Mouse (Mus musculus) urinary bladder, postnatal 36 days (tissue): ENCODE results near the gene Dst.
A peak's percentile ranks its signal among the peaks of the same experiment; 100 is the strongest.

ENCODE experiments used
- DNase-seq, 2 experiments: peaks; one replicate each; pipeline ENCODE4 v3.0.0; 2022; ENCODE audit warnings: low spot score in 2 of 2, mixed read lengths in 1 of 2

Gene Dst

DNA sequence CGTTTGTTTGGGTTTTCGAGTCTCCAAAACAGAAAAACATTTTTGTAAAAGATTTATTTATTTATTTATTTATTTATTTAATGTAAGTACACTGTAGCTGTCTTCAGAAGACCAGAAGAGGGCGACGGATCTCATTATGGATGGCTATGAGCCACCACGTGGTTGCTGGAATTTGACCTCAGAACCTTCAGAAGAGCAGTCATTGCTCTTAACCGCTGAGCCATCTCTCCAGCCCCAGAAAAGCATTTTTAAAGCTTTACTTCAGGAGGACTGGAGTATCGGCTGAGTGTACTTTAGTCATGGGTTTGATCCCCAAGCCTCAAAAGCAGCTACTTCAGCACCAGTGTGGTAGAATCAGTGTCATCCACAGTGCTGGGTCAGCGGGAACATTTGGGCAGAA, 266.9 kb downstream of the Dst start:
- DNase-seq, result no peak

DNA sequence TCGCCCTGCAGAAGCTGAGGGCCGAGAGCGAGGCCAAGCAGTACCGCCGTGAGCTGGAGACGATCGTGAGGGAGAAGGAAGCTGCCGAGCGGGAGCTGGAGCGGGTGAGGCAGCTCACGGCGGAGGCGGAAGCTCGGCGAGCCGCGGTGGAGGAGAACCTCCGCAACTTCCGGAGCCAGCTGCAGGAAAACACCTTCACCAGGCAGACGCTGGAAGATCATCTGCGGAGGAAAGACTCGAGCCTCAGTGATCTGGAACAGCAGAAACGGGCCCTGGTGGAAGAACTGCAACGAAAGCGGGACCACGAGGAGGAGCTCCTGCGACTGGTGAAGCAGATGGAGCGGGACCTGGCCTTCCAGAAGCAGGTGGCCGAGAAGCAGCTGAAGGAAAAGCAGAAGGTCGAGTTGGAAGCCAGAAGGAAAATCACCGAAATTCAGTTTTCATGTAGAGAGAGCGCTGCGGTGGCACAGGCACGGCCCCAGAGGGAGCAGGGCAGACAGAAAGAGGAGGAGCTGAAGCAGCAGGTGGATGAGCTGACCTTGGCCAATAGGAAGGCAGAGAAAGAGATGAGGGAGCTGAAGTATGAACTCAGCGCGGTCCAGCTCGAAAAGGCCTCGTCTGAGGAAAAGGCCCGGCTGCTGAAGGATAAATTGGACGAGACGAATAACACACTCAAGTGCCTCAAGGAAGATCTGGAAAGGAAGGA, 270.1 kb downstream of the Dst start:
- no peak for DNase-seq

DNA sequence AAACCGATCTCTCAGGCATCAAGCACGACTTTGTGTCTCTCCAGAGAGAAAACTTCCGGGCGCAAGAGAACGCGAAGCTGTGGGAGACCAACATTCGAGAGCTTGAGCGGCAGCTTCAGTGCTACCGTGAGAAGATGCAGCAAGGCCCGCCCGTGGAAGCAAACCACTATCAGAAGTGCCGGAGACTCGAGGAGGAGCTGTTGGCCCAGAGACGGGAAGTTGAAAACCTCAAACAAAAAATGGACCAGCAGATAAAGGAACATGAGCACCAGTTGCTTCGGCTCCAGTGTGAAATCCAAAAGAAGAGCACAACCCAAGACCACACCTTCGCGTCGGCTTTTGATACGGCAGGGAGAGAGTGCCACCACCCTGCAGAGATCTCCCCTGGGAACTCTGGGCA, 271.7 kb downstream of the Dst start:
- no peak for DNase-seq

DNA sequence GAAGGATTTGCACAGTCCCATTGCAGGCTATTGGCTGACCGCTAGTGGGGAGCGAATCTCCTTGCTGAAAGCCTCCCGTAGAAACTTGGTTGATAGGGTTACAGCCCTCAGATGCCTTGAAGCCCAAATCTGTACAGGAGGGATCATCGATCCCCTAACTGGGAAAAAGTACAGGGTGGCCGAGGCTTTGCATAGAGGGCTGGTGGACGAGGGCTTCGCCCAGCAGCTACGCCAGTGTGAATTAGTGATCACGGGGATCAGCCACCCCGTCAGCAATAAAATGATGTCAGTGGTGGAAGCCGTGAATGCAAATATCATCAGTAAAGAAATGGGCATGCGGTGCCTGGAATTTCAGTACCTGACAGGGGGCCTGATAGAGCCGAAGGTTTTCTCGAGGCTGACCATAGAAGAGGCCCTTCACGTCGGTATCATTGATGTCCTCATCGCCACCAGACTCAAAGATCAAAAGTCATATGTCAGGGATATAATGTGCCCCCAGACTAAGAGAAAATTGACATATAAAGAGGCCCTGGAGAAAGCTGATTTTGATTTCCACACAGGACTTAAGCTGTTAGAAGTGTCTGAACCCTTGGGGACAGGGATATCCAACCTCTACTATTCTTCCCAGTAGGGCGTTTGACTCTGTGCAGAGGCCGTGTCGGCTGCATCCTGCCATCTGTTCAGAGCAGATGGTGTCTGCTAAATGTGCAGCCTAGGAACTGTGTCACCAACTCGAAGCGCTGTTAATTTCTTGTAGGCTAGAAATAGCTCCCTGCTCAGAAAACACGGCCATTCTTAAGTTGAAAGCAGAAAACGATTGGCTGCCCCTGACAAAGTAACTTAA, 274.6 kb downstream of the Dst start:
- DNase-seq, result no peak

DNA sequence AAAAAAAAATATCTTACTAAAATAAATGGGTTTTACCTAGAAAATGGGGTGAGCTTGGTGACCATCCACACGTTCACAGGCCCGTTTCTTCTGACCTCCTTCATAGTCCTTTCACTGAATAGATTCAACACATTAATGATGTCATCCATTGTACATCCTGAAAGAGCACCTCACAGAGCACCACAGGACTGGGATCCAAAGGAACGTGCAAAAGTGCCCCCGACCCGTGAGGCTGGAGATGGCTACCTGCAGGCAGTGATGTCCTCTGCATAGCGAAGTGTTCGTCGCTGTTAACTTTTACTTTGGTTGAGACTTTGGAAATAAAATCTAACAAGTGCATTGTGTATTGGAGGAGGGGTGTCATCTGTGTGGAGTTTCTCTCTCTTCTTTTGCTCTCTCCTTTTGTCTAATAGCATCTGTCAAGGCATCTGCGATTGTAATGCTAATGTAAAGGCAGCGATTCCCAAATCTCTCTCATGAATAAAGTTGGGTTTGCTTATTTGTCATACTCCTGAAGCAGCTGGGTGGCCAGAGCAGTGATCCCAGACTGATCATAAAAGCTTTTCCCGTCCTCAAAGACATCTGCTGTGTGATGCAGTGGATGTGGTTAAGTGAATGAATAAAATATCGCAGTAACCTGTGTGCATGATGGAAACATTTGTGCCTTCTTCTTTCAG, 275.4 kb downstream of the Dst start:
- DNase-seq, result no peak

DNA sequence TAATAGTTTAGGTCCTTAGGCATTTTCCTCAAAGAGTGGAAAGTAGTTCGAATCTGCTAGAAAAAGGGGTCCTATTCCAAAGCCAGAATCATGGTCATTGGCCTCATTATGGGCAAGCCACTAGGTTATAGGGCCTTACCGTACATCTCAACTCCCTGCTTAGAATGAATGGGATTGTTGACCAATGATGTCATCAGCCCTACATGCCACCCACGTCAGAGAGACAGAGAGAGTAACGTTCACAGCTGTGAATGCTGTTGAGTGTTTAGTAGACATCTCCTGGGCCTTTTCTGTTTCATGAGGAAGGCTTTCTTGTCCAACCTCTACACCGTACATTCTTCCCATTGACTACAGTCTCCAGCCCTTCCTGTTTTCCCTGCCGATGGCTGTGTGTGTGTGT, 276.2 kb downstream of the Dst start:
- no peak for DNase-seq

DNA sequence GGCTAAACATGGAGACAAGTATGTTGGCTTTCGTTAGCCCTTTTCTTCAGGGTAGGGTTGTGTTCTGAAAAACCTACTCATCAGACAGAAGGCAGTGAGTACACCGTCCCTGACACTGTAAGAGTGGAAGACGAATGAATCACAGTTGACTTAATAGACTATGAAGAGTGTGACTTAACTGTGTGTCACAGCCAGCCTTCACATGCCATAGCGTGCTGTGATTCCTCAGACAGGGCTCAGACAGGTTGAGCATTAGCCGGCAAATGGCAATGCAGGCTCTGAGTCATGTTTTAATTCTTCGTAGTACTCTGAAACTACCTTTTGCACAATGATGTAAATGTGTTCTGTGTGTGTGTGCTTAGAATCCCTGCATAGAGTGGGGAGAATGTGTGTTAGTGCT, 278.0 kb downstream of the Dst start:
- no peak for DNase-seq

DNA sequence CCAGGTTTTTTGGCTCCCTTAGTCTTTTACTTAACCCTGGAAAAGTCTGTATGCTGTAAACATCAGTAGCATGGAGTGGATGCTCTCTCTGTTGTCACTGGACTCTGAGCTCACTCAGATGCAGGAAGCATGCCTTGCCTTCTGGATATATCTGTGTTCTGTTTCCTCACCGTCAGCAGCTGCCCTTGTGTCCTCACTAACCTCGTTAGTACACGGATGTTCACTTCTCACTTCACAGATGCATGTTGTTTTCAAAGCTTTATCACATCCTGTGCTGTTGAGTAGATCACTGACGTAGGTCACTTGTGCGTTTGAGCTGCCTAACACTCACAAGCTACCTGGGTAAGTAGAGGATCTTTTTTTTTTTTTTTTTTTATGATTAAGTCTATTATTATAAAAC, 279.5 kb downstream of the Dst start:
- DNase-seq, result no peak

DNA sequence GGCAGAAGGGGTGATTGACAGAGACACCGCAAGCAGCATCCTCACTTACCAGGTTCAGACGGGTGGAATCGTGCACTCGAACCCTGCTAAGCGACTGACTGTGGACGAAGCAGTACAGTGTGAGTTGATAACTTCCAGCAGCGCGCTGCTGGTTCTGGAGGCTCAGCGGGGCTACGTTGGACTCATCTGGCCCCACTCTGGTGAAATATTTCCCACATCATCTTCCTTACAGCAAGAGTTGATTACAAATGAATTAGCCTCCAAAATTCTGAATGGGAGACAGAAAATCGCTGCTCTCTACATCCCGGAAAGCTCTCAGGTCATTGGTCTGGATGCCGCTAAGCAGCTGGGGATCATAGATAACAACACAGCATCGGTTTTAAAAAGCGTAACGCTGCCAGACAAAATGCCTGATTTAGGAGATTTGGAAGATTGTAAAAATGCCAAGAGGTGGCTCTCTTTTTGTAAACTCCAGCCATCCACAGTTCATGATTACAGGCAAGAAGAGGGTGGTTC, 280.8 kb downstream of the Dst start:
- no peak for DNase-seq

DNA sequence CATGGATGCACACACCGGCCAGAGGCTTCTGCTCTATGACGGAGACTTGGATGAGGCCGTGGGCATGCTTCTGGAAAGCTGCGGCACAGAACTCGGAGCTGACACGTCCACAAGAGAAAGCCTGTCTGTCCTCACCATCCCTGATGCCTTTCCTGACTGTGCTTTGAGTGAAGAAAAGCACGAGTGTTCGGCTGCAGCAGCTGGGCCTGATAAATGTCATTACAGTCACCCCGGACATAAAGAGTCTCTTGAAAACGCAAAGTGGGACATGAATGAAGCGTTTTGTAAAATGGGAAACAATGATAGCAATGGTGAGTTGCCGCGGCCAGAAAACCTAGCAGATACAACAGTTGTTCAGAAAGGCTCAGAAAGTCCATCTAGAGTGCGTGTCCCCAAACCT, 281.3 kb downstream of the Dst start:
- no peak for DNase-seq

DNA sequence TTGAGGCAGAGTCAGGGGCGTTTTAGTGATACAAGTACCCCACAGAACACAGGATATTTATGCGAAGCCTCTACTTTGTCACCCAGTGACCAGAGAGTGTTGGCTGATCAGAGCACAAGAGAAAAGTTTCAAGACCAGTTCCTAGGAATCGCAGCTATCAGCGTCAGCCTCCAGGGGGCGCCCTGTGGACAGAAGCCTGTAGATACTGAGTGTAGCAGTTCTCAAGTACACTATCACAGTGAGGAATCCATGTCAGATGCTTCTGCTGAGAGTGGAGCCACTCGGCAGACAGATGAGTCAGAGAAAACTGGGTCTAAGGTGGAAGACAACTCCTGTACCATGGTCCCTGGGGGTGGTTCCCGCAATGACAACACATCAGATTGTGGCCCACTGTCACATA, 281.9 kb downstream of the Dst start:
- DNase-seq, result peak in 1 of 2 experiments; percentile 18

DNA sequence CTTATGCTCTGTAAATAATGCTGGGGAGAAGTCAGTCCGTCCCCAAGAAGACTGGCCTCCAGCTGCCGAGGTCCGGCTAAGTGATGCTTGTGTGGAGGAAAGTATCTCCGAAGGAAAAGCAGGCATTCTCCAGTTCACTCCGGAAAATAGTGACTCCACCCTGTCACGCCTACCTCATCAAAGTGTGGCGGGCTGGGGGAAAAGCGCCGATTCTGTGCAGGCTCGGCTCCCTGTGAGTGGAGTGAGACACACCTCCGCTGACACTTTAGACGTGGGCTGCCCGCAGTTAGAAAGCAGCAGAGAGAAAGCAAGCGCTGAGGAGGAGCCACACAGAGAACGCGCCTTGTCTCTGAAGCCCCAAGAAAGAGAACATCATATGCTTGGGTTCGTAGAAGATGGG, 284.1 kb downstream of the Dst start:
- no peak for DNase-seq

DNA sequence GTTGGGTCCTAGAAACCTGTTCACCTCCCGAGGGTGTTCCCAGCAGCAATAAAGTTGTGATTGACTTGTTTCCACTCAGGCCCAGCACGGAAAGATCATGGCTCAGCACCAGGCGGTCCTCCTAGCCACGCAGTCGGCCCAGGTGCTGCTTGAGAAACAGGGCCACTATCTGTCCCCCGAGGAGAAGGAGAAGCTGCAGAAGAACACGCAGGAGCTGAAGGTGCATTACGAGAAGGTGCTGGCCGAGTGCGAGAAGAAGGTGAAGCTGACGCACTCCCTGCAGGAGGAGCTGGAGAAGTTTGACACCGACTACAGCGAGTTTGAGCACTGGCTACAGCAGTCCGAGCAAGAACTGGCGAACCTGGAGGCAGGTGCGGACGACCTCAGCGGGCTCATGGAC, 292.8 kb downstream of the Dst start:
- no peak for DNase-seq

DNA sequence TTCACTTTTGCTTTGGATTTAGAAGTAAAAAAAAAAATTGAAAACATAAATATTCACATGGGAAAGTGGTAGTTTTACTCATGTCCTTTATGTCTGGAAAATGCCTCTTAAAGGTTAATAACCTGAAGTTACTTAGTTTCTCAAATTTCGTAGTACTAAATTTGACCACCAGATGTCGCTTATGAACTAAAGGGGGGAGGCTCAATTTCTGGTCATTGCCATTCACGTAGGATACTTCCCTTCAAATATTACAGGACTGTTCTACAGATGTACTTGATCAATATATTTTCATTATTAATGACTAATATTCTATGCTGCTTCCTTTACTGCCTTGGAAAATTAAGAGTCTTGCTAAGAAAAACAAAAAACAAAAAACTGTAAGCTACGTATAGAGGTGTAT, 293.5 kb downstream of the Dst start:
- no peak for DNase-seq

DNA sequence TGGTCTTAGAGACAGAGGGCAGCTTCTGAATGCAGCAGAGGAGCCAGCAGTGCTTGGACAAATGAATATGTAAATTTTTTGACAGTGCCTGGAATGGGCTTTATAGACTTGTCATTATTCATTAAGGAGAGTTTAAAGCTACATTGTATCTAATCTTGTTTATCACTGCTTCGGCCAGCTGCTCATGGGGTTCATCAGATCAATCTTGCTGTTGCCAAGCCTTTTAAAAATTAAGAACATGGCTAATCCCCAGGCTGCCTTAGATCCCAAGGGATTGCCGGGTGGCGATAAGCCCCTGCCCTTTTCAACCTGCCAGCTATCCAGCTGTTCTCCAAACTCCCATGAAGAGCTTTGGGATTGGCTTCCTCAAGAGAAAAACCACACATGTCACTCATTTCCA, 303.7 kb downstream of the Dst start:
- no peak for DNase-seq

DNA sequence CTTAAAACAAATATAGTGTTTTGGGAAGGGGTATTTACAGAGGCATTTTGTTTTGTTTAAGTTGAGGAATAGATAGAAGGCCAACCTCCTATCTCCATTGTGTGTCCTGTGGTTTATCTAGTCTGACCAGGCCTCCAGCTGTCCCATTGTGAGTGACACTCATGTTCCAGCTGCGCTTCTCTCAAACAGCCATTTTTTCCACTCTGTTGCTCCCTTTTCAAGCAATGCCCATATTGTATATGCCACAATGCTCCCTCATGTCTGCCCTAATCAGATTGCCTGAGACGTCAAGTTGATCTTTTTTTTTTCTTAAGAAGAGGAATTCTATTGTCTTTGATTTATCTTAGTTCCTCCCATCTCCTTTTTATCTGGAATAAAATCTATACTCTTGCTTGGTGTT, 308.4 kb downstream of the Dst start:
- no peak for DNase-seq

DNA sequence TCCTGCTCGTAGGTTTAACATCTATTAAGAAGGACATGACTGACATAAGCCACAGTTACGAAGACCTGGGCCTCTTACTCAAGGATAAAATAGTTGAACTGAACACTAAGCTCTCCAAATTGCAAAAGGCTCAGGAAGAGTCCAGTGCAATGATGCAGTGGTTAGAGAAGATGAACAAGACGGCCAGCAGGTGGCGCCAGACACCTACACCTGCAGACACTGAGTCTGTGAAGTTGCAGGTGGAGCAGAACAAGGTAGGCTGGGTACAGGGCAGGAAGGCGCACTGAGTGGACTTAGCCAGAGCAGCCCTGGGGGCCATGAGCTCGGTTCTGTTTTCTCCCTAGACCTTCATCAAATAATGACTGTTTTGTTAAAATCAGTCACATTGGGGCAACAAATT, 310.3 kb downstream of the Dst start:
- DNase-seq, result peak; percentile 69 to 76

DNA sequence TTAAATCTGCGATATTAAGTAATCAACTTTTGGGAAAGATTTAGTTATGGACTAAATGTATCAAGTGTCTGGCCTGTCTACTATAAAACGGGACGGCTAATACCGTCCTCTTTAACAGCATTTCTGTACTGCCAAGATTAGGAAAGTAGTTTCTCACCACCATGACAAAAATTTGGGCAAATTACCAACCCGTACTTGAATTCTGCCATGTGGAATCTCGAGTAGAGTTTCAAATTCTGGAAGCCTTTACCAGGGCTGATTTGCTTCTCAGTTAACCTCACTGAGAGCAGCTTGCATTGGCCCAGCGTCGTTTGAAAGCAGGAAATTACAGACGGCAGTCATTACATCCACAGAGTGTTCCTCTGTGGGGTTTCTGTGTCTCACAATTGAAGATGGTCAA, 310.8 kb downstream of the Dst start:
- no peak for DNase-seq

DNA sequence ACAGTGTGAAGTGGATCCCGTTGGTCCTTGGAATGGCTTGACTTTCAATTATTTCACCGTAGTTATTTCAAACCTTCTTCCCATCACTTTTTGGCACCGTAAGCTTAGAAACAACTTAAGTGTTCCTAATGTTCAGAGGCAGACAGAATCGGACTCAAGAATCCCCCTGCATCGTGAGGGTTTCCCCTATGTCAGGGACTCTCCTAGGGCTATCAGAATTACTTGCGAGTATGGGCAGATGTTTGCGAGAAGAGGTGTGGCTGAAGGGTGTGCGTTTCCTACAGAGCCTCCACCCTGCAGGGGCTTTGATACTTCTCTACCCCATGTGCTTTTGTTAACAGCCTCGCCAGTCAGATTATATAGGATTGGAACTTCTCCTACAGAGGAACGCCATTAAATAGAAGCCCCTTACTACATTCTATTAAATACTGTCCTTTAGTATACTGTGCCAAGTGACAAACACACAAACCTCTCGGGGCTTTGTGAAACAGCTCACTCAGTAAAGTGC, 312.1 kb downstream of the Dst start:
- DNase-seq, result no peak

DNA sequence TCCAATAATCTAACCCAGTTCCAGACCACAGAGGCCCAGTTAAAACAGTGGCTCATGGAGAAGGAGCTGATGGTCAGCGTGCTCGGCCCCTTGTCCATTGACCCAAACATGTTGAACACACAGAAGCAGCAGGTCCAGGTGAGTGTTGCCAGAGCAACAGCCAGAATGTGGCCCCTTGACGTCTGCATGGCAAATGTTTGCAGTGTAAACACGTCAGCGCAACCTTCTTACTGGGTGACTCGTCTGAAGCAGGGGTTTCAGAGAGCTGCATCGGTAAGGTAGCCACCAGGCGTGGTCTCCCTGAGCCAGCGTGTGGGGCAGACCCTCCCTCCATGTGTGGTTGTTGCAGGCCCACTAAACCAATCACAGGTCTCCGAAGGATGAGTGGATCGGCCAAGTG, 315.8 kb downstream of the Dst start:
- DNase-seq, result no peak

DNA sequence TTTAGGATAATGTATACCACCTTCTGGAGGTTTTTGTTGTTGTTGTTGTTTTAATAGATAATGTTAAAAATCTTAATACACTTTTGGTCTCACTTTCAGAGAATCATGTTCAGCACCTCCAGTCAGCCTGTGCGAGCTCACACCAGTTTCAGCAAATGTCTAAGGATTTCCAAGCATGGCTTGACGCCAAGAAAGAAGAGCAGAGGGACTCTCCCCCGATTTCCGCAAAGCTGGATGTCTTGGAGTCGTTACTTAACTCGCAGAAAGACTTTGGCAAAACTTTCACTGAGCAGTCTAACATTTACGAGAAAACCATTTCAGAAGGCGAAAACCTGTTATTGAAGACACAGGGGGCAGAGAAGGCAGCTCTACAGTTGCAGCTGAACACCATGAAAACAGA, 319.7 kb downstream of the Dst start:
- no peak for DNase-seq

DNA sequence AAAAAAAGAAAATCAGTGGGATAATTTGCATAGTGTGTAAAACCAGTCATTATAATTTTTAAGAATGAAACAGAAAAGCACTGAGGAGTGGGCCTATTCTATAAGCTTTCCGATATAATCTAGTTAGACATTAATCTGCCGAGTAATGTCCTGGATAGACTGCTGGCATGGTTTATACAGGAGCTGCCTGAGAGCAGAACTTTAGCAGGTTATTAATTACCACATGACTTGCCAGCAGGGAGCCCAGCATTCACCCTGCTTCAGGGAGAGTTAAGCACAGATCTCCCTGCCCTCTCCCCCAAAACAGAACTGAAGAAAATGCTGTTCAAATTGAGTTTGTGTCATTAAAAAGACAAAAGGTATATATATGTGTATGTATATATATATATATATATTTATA, 323.0 kb downstream of the Dst start:
- no peak for DNase-seq
